Mouse (Mus musculus): ENCODE measurements around the gene Pcsk5.

The Pcsk5 gene

DNA sequence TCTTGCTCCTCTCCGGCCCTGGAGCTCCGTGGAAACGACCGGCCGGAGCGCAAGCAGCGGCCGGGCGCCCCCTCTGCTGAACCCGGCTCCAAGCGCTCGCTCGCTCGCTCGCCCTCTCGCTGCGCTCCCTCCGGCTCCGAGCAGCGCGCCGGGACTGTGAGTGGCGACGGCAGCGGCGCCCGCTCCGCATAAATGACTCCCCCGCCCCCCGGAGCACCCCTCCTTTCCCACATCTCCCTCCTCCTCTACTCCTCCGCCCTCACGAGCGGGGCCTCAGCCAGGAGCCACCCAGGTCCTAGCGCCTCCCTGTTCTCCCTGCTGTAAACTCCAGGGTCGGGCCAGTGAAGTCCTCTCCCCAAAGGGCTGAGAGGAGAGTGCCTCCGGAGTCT, at the start of gene Pcsk5:
Gene Pcsk5 (minus strand): TSS at position 162 of the 389 bp plus-strand sequence.
- peak; percentile 83 for DNase-seq

GRCm38 (mm10) chr19:17875804-17876203, 38.4 kb upstream of the Pcsk5 start:
- no peak for DNase-seq

- DNase-seq = no peak
Measured at GRCm38 (mm10) chr19:17874388-17874787, 37.0 kb upstream of the Pcsk5 start.

DNA sequence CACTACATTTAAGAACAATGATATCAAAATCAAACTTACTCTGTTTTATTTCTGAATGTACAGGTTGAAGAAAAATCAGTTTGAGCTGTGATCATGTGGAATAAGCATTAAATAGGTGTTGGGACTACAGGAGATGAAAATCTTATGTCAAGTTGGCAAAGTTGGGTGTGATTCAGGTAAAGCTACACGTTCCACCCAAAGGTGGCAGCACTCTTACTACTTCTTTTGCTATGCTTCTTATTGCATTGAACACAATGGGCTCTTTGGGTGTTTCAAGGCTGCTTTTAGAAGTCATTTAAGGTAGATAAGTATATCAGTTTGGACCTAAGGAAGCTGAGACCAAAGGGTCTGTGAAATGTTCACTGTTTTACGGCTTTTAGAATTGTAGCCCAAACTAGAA, 36.3 kb upstream of the Pcsk5 start:
- DNase-seq = no peak

DNA sequence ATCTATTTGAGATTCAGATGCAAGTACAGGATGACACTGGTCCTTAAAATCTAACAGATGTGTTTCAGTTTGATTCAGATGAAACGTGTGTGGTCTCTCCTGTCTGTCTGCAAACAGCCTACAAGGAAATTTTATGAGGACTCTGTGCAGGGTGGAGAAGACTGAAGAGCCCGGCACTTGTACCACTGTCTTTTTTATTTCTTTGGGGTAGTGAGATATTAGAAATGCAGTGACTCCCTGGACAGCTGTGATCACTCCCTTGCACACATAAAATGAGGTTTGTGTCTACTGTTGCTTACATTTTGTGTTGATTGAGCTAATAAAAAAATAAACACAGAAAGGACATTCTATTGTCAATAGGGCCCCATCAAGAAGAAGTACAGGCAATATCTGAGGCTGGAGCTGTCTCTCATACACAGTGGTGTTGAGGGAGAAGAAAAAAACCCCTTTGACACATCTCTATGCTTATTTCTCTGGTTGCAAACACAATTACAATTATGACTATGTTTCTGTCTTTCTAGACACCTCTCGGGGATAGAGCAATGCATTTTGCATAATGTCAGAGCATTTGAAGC, 29.0 kb upstream of the Pcsk5 start:
- no peak for DNase-seq

GRCm38 (mm10) chr19:17860351-17861014, 23.1 kb upstream of the Pcsk5 start:
- no peak for DNase-seq

GRCm38 (mm10) chr19:17856741-17857140, 19.3 kb upstream of the Pcsk5 start:
- no peak for DNase-seq

- DNase-seq = no peak
Measured at GRCm38 (mm10) chr19:17848417-17848816, 11.0 kb upstream of the Pcsk5 start.

GRCm38 (mm10) chr19:17845967-17846366, 8.5 kb upstream of the Pcsk5 start:
- DNase-seq = no peak

- no peak for DNase-seq
Measured at GRCm38 (mm10) chr19:17841586-17841985, 4.2 kb upstream of the Pcsk5 start.

DNA sequence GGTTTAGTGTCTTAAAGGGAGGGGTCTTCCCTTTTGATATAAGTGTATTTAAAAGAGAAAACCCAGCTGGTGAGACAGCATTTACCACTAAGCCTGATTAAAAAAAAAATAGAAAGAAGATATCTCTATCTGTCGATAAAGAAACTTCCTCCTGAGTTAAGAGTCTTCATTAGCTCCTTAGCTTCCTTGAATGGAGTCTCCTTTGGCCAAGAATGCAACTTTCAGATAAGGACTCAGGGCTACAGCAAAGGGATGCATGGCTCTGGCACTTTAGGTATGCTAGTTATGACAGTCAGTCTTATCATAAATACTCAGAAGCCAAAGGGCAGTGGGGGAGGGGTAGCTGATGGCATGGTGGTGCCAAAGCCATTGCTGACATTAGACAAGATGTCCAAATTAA, 2.4 kb upstream of the Pcsk5 start:
- DNase-seq = no peak

- DNase-seq = peak; percentile 47
Measured at GRCm38 (mm10) chr19:17836566-17837470, 614 bp downstream of the Pcsk5 start.

DNA sequence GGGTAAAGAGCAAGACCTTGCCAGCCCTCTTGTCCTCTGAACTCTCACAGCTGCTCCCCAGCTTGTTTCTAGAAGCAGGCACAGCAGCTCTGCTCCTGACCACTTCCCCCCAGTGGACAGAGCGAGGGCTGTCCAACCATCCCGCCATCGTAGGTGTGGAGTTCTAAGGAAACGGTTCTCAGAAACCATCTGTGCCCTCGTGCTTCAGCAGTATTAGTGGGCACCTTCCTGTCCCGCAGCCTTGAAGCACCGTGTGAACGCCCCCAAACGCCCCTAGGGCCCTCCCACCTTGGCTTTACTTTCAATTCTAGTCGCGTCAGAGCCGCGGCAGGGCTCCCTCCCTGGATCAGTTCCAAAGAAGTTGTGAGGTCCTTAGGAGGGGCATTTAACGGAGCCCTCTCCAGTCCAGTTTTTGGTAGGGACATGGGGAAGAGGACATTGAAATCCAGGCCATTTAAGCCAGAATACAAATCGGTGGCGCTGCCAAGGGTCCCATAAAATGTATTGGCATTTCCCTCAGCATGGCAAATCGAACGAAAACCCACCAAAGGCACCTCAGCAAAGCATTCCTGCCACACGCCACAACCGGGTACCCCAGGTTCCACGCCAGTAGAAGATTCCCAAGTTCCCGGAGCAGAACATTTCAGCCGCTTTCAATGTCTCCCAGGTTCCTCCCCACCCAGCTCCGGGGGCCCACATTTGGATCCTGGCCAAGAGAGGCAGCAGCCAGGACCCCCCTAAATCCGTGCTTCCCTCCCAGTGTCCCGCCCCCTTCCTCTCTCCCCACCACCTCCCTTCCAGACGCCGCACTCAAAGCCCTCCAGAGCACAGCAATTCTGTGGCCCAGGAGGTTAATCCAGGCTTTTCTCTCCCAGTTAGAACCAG, 1.5 kb downstream of the Pcsk5 start:
- DNase-seq = peak; percentile 17

- no peak for DNase-seq
Measured at GRCm38 (mm10) chr19:17834894-17835293, 2.5 kb downstream of the Pcsk5 start.

DNA sequence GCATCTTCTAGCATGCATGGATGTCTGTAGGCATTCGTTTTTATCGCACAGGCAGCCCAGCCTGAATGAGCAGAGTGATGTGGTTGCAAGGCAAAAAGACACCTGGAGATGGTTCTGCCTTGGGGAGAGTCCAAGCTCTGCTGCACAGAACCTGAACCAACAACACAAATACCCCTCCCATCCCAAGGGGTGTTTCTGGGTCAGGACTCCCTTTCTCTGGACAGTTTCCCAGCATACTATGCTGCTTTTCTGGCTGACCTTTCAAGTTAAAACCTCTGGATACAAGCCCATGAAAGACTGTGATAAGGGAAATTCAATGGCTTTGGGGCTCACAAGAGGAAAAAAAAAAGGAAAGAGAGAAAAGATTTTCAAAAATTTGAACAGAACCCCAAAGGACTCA, 6.1 kb downstream of the Pcsk5 start:
- no peak for DNase-seq

DNA sequence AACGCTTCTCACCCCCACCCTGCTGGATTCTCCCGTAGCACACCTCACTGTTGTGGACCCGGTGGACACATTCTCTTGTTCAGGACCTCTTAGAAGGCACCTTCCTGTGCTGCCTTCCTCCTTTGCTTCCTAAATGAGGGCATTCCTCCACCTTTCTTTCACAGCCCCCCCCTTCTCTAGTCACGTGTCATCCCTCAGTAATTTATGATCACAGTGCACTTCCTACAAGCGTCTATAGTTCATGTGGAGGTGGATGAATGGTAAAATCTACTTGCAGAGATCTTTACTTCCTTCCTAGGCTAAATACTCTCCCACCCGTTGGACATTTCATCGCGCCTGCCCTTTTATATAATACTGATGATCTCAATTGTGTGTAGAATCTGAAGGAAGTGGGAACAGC, 9.0 kb downstream of the Pcsk5 start:
- DNase-seq = no peak

DNA sequence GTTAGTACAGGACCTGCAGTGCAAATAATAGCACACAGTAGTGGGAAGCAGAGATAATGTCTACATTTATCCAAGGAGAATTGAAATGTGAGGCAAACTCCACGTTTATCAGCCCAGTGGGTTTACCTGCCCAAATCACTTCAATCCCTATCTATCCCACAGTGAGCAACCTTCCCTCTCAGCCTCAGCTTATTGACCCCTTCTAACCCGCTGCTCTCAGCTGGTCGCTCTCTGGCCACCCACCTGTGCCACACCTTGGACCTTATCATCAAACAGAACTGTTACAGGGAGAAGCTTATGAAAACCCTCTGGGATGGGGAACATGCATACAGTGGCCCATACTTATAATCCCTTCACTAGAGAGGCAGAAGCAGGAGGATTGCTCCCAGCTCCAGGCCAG, 10.7 kb downstream of the Pcsk5 start:
- DNase-seq = no peak

DNA sequence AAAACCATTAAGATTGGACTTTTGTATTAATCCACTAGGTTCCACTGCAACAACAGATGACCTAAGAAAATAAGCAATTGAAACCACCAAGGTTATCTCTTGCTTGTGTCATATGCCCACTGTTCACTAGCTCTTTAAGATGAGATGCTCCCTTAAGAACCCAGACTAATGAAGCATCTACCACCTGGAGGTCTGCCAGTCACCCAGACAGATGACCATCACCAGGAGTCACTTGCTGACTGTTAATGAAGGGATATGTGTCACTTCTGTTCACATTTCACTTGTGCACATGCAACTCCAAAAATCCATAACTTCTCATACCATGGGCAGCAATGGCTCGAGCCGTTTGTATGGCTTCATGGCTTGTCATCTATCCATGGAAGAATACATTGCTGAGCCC, 17.4 kb downstream of the Pcsk5 start:
- DNase-seq = no peak

GRCm38 (mm10) chr19:17819081-17819480, 18.4 kb downstream of the Pcsk5 start:
- peak; percentile 12 for DNase-seq

DNA sequence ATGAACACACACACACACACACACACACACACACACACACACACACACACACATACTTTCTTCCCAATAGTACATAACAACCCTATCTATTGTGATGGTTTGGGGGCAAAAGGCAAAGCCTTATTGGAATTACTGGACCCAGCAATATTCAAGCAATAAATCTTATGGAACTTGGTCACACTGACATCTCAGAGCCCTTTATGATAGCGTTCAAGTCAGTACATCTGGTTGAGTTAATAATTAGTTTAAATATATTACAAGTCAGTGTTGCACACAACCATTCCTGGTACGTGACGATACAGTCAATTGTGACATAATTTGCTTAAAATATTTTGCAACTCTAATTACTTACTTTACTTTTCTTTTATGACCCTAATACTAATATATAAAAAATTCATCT, 22.4 kb downstream of the Pcsk5 start:
- DNase-seq = no peak

DNA sequence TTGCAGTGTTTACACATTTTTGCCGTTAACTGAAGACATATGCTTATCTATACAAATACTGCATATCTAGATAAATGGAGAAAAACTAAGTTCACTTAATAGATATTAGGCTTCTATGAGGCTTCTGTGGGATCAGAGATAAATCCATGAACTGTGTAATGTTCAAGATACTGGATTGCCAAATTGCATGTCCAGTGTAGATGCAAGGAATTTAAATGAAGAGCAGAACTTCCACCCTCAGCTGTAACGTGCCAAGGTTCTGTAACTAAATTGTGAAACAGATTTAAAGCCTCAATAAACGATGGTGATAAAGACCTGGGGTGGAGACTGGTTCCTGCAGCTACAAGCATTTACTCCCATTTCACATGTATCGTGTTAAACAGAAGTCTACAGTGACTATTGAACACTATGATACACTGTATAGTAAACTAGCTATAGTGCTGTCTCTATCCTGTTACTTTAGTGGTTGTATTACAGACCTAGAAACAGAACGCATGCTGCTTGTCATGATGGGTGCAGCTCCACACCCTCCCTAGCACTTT, 23.9 kb downstream of the Pcsk5 start:
- DNase-seq = no peak

DNA sequence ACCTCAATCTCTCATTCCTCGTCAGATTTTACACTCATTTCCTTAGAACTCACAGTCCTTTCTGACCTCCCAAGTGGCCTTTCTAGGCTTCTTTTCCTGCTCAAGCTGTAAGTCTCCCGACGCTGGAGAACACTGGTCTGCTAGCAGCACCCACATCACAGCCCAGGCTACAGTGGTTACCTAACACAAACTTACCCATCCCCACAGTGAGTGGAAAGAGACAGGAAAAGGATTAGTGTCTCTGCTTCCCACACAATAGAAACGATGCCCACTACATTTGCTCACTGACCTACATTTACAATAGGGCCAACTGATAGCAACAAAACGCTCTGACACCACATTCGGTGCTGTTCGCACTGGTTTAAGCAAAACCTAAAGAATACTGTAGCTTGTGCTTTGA, 24.8 kb downstream of the Pcsk5 start:
- DNase-seq = no peak

DNA sequence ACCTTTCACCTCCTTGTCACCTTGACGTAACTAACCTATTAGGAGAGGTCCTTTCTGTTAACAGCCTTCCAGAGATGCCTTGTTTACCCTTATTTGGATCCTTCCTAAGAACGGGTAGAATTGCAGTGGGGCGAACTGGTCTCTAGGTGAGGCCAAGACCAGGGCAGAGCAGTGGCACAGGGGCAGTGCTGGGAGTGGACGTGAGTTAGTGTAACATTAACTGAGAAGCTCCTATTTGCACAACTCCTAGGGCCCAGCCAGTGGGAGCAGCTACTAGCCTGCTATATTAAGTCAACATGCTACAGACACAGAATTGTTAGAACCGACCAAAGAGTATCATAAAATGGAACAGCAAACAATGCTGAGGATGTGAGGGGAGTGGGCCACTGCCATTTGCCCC, 30.8 kb downstream of the Pcsk5 start:
- no peak for DNase-seq

Measured in right cerebral cortex, postnatal 4 days (tissue).